Mouse (Mus musculus) kidney, adult 2 months (tissue): ENCODE measurements around the gene Bcr.

ENCODE experiments used
- CTCF ChIP-seq: fragments of 200-500 bp; conservative IDR thresholded peaks from 2 replicates; pipeline ENCODE4 v1.5.1; 2011; ENCODE audit warnings: low read depth, mild to moderate bottlenecking, control low read depth, low read length, moderate library complexity, mixed read lengths; ENCODE audit not compliant: insufficient read depth, insufficient read length
- POLR2A ChIP-seq: fragments of 200-500 bp; IDR thresholded peaks from one replicate; pipeline ENCODE4 v1.6.1; 2011; ENCODE audit warnings: low read depth, low read length, control low read depth

GRCm38 (mm10) chr10:75173056-75173455 lies 112.7 kb downstream of the Bcr start:
- no peak for TF ChIP-seq POLR2A
- no peak for TF ChIP-seq CTCF
